Mouse (Mus musculus): ENCODE results near the gene Fgf8.

The Fgf8 gene

DNA sequence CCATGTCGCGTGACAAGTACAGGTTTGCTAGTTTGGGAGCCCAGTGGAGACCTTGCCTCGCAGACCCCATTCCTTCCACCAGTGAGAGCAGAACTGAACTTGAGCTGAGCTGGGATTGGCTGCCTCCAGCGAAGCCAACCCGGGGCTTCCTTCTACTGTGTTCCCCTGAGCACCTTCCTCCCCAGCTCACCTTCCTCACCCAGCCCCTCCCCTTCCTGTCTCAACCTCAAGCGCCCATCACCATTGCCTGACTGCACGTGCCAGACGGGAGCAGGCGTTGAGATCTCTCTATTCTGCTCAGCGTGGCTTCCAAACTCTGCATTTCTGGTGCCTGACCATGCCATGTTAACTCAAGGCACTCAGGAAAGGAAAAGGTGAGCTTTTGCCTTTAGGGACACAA lies 15.5 kb downstream of the Fgf8 start:
- DNase-seq (ENCODE audit: low read depth, low spot score) = no peak

- DNase-seq (ENCODE audit: low read depth, low spot score) = no peak
Measured at GRCm38 (mm10) chr19:45725677-45726277, 16.9 kb downstream of the Fgf8 start.

DNA sequence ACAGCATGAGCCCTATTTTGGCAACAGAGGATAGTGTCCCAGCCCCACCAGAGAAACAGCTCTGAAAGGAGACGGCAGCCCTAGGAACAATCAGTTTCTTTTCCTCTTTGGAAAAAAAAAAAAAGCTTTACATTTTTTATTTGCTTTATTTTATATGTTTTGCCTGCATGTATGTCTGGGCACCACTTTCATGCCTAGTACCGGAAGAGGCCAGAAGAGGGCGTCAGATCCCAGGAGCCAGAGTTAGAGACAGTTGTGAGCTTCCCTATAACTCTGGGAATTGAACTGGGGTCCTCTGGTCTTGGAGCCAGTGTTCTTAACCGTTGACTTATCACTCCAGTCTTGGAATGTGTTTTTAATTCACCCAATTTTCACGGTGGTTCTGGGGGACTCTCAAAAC lies 20.5 kb downstream of the Fgf8 start:
- DNase-seq (ENCODE audit: low read depth, low spot score) = no peak

- DNase-seq (ENCODE audit: low read depth, low spot score) = no peak
Measured at GRCm38 (mm10) chr19:45718286-45718685, 24.4 kb downstream of the Fgf8 start.

GRCm38 (mm10) chr19:45717493-45718220 lies 25.1 kb downstream of the Fgf8 start:
- peak; percentile 44 for DNase-seq (ENCODE audit: low read depth, low spot score)

DNA sequence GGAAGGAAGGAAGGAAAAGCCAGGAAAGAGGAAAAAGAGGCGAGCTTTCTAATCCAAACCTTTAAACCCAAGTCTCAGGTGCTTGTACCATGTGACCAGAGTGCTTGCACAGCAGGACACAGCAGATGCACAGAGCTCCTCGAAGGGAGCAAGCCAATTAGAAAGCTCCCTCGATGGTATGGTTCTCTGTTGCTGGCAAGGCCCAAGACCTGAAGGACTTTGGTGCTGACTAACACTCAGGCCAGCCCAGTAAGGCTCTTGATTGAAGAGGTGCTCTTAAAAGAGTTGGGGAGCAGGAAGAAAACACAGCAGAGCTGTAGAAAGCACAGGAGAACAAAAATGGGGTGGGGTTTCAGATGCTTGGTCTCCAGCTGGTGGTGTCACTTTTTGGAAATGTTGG lies 34.0 kb downstream of the Fgf8 start:
- DNase-seq (ENCODE audit: low read depth, low spot score) = no peak

GRCm38 (mm10) chr19:45696281-45696600 lies 46.5 kb downstream of the Fgf8 start:
- no peak for DNase-seq (ENCODE audit: low read depth, low spot score)

GRCm38 (mm10) chr19:45695496-45696280 lies 47.0 kb downstream of the Fgf8 start:
- DNase-seq (ENCODE audit: low read depth, low spot score) = no peak

DNA sequence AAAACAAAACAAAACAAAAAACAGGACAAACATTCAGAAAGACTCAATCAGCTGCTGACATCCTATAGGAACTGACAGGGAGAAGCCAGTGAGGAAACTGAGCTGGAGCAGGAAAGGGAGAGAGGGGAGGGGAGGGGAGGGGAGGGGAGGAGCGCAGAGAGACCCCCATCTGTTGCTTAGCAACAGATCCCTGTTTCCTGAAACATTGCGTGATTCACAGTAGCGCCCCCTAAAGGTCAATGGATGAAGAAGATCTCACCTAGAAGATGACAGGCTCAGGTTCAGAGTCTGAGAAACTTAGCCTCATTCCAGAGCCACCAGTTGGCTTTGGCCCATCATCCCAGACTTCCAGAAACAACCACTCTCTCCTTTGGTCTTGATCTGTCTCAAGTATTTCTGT lies 48.7 kb downstream of the Fgf8 start:
- peak; percentile 49 for DNase-seq (ENCODE audit: low read depth, low spot score)

DNA sequence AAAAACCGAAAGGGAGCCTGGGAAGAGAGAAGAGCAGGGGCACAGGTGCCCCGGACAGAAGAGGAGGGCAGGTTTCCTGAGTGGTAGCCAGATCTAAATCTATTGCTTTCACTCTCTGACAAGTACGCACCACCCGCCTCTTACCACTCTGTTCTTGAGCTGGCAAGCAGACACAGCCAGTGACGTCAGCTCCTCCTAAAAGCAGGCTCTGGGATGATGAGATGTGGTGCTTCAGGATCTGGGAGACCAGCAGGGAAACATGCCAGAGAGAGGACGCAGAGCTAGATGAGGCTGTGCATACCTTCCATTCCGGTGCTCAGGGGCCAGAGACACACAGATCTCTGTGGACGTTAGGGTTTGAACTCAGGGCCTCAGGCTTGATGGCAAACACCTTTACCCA lies 50.5 kb downstream of the Fgf8 start:
- DNase-seq (ENCODE audit: low read depth, low spot score) = no peak

DNA sequence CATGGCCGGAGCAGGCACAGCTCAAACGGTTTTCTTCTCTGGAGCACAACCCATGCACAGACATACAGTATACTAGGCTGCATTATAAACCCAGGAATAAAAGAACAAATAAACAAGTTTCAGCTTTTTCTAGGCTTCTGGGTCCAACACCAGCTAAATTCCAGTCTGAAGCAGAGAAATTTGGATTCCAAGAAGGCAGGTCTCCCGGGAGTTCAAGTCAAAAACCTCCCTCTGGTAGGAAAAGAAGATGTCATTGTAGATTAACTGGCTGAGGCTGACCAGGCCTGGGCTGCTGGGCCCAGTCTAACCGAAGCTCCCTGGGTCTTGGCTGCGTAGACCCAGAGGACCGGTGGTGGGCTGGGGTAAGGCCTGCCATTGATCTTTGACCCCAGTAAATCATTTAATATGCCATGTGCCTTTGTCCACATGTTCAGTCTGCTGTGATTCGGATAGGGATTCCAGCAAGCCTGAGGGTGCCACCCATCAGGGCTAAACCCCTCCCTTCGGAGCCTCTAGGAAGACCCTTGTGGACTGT lies 51.6 kb downstream of the Fgf8 start:
- peak; percentile 69 for DNase-seq (ENCODE audit: low read depth, low spot score)

- no peak for DNase-seq (ENCODE audit: low read depth, low spot score)
Measured at GRCm38 (mm10) chr19:45687001-45687400, 55.7 kb downstream of the Fgf8 start.
